Mouse (Mus musculus) adipocyte (in vitro differentiated cells): ENCODE data around the gene Tab1.
A peak's percentile ranks its signal among the peaks of the same experiment; 100 is the strongest.

Source experiments
- DNase-seq: peaks from one replicate; pipeline ENCODE4 v3.0.0-alpha.2; 2016; ENCODE audit warnings: low spot score

Tab1 gene

DNA sequence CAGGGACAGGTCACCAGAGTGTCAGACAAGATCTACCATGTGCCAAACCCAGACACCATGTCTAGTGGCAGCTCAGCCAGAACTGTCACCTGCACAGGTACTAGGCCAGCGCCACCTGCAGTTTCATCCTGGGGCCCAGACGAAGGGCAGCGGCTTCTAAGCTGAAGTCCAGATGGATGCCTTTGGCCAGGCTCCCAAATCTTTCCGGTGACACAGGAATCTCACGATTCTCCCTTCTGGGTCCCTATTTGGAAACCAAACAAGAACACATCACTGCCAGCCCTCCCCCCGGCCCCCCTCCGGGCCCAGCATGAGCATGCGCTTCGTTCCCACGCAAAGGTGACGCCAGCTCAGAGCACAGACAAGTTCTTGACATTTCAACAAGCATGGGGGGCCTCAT, 30.3 kb downstream of the Tab1 start:
- DNase-seq: no peak

GRCm38 (mm10) chr15:80163716-80164115, 30.8 kb downstream of the Tab1 start:
- DNase-seq: no peak

DNA sequence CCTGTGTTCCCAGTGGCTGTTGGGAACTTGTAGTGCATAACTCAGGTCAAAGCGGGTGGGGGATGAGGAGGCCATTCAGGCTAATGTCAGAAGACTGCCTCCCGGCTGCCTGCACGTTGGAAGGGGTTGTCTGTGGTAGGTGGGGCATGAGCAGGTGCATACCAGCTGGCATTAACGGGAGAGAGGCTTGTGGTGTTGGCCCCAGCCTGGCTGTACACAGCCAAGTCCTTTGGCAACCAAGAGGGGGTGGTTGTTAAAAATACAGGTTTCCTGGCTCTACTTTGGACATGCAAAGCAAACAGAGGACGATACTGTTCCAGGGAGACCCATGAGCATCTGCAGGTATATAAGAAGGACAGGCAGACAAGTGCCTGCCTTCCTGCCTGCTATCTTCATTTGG, 32.5 kb downstream of the Tab1 start:
- no peak for DNase-seq

- no peak for DNase-seq
Observed at GRCm38 (mm10) chr15:80169484-80169883, 36.6 kb downstream of the Tab1 start.

- no peak for DNase-seq
Observed at GRCm38 (mm10) chr15:80170357-80170756, 37.4 kb downstream of the Tab1 start.

- no peak for DNase-seq
Observed at GRCm38 (mm10) chr15:80171286-80171685, 38.4 kb downstream of the Tab1 start.

DNA sequence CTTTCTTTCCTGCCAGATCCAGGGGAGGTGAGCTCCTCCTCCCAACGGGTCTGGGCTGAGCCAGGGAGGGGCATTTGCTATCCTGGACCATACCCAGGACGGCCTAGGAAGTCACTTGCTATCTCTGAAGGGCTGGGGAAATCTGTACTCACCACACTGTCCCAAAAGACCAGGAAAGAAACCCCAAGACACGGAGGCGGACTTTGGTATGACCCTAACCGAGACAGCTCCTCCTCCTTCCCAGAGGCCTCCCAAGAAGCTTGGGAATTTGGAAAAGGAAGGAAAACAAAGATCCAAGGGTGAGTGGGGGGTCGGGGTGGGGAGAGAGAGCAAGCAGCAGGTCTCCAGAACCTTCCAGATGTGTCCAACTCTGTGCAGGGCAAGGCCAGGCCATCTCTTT, 38.9 kb downstream of the Tab1 start:
- no peak for DNase-seq

DNA sequence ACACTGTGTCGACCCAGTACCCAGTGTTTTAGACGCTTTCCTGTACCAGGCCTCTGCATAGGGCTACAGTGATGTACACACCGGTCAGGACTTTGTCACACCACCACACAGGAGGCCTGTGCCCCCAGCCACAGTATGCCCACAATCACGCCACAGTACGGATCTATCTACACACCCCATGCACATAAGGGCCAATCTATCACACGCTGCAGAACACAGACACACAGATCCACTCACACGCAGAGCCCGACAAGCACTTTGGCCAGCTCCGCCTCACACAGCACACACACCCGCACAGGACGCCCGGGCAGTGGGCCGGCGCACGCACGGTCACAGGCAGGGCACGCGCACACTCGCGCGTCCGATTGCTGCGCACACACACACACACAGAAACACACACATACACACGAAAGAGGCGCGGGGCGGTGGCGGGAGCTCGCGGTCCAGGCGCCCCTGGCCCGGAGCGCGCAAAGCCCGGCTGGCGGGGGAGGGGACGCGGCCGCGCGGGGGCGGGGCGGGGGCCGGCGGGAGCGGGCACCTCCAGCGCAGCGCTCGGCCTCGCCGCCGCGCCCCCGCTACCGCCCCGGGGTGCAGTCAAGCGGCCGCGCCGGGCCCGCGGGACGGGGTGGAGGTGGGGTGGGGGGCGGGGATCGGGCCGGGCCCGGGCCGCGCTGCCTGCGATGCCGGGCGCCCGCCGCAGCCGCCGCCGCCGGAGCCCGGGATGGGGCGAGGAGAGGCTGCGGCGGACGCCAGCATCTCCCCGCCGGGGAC, 40.3 kb downstream of the Tab1 start, which contains the start of gene Mgat3:
Gene Mgat3, plus strand, starts transcription at position 721 of the 771 bp plus-strand sequence.
- peak; percentile 15 for DNase-seq

- DNase-seq: no peak
Observed at GRCm38 (mm10) chr15:80173781-80174597, 41.1 kb downstream of the Tab1 start.

GRCm38 (mm10) chr15:80174598-80174875, 41.6 kb downstream of the Tab1 start:
- DNase-seq: no peak

- no peak for DNase-seq
Observed at GRCm38 (mm10) chr15:80175316-80175715, 42.4 kb downstream of the Tab1 start.

DNA sequence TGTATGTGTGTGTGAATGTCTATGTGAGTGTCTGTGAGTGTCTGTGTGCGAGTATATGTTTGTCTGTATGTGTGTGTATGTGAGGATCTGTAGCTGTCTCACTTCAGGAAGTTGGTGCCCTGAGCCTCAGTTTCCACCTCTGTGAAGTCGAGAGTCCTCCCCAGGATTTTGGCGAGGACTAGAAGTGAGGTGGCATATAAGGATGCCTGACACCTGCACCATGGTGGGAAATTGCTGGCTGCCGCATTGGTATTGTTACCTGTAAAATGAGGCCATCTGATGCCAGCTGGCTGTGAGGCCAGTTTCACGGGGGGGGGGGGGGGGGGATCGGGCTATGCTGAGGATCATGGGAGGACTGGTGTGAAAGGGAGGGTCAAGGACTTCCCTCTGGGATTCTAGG, 42.8 kb downstream of the Tab1 start:
- DNase-seq: no peak

DNA sequence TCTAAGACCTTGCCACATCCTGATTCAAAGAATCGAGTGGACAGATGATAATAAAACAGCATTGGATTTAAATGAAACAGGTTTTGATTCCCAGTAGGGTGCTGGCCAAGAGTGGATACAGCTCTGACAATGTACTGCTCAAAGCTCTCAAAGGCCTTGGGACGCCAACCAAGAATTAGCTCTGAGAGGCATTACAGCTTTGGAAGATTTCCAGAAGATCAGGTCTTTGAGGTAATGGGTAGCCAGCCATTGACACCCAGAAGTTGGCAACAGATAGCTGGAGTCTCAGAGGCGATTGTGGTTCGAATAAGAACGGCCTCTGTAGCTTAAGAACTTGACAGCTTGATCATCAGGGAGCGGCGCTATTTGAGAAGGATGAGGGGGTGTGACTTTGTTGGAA, 48.6 kb downstream of the Tab1 start:
- no peak for DNase-seq

DNA sequence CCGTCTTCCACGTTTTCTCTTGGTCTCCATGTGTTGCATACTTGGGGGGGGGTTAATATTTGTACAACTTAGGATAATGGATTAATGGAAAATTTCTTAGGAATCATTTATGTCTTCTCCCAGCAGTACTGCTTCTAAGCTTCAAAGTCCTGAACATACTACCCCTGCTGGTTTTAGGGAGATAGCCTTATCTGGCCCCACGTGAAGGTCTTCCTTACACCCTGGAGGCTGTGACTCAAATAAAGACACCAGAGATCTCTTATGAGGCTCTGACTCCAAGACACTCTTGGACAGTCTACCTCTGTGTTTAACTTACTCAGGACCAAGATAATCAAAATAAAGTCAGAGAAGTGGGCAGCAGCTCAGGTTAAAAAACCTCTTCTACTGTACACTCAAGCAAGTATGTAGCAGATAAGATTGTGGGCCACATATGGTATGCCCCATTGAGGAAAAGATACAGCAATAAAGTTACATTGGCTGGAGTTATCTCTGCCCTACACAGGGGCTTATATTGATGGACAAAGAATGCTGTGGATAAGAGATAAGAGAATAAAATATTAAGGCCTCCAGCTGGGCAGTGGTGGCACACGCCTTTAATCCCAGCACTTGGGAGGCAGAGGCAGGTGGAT, 49.3 kb downstream of the Tab1 start:
- DNase-seq: no peak

- no peak for DNase-seq
Observed at GRCm38 (mm10) chr15:80188927-80189326, 56.0 kb downstream of the Tab1 start.

DNA sequence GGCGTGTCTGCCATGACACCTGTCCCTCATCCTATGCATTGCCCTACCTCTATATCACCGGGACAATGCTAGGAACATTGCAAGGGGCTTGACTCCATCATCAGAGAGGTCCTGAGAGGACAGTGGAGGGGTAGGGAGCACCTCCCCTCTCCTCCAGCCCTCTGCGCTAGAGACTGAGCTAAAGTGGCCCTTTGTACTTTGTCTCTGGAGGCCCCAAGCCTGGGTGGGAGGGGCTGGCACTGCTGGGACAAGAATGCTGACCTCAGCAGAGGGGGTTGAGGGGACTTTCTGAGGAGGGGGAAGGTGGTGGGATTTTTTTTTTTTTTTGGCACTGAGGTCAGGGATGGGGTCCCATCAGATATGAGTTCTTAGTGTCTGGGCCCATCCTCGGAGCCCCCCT, 57.1 kb downstream of the Tab1 start:
- DNase-seq: no peak

- no peak for DNase-seq
Observed at GRCm38 (mm10) chr15:80191585-80192245, 58.8 kb downstream of the Tab1 start.

GRCm38 (mm10) chr15:80192246-80192585, 59.3 kb downstream of the Tab1 start:
- DNase-seq: no peak

DNA sequence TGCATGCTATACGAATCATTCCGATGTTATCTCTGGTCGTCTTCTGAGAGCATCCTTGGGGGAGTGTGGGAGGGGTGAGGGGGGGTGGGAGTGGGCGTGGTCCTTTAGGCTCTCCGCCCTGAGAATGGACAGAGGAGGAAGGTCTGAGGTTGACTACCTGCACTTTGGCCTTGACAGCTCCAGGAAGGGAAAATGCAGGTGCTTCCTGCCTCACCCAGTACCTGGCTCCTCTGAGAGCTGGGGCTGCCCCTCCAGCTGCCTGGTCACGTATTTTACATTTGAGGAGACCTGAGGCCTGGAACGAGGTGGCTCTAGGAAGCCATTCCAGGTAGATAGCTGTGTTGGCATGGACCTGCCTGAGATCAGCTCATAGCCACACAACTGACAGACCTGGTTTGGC, 59.9 kb downstream of the Tab1 start:
- no peak for DNase-seq

GRCm38 (mm10) chr15:80199556-80199955, 66.6 kb downstream of the Tab1 start:
- no peak for DNase-seq

- DNase-seq: peak; percentile 14
Observed at GRCm38 (mm10) chr15:80202111-80202775, 69.3 kb downstream of the Tab1 start.

DNA sequence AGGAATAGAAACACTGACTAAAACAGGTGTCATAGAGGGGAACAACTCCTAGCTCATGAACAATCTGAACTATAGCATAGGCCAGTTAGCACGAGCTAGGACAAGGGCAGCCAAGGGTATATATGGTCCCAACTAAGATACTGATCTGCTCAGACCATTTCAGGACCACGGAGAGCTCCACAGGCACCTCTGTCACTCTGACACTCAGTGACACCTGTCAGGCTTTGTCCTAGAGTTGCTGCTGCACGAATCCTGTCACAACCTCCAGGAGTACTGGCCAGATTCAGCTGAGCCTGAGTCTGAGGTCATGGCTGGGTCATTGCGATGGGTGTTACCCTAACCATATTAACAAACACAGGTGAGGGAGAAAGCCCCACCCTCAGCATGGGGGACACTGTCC, 70.5 kb downstream of the Tab1 start:
- peak; percentile 10 for DNase-seq
